Mouse (Mus musculus): ENCODE measurements around the gene Ciita.

DNA sequence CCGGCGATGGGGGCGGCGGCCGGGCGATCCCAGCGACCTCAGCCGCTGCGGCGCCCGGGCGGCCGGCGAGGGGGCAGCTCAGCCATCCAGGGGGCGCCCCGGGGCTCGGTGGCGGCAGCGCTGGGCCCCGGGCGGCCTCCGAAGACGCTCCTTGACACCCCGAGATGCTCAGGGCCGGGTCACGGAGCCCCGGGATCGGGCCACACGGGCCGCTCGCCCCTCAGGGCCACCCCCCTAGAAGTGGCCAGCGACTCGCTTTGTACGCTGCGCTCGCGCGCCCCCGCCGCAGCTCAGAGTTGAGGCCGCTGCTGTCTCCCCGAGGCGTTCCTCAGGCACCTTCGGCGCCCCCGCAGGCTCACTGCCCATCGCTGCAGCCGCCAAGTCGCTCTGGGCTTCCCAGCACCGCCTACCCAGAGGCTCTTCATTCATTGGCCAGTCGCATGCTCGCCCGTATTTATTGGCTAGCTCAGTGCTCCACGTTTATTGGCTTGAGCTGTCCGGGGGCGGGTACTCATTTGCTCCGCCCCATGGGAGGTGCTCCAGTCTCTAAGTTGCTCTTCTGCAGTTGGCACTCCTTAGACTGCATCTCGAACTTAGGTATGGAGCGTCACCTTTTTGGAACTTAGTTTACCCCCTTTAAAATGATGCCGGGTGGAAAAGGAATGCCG lies 63.0 kb downstream of the Ciita start, which contains the start of gene Dexi:
- TF ChIP-seq POLR2A (IDR thresholded peaks at IDR 0.05; ENCODE audit: control insufficient read depth, low read depth, low read length) (peak; percentile 90), CTCF (IDR thresholded peaks at IDR 0.05; ENCODE audit: control insufficient read depth, insufficient read depth, insufficient replicate concordance, low read depth, low read length) (no peak)
